Mouse (Mus musculus): ENCODE data around the gene Csrnp2. TPM values are rescaled to one million over a fixed set of nuclear protein-coding genes. Genes with fewer than 3 reads are reported as not detected.

The Csrnp2 gene
- polyA plus RNA-seq, 1 experiment from 2014 or later: 12.0 TPM

DNA sequence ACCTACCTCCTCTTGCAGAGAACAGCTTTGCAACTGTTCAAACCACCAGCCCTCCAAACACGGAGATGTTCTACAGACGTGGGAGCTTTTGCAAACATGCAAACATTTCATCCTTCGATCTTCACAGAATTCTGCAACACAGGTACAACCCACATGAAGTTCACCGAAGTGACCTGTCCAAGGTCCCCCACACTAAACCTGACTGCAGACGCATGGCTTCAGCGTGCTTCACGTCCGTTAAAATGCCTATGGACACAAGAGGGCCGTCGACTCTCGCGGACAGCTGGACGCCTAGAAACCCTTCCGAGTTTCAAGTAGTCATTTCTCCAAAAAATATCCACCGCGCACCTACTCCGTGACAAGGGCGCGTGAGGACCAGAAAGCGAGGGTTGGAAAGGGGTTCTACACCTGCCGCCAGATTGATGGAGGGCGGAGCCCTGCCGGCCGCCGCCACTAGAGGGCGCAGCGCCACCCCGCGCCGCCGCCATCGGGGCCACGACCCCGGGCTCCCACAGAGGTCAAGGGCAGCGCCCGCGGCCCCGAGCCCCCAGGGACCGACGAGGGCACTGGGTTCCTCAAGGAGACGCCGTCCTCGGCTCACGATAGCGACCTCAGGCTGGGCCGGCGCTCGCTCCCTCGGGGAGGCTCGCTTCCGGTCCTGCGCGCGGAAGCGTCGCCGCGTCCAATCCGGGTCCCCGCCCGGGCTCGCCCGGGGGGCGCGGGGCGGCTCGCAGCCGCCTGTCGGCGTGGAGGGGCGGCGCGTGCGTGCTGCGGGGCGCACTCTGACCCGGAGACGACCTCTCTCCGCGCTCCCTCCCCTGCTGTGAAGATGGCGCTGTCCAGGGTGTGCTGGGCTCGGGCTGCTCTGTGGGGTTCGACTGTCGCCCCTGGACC is 26.7 kb downstream of the Csrnp2 start, which contains the start of gene Letmd1:
Gene Letmd1 (plus strand): TSS at position 729 of the 894 bp plus-strand sequence.
- peak; percentile 91 for ATAC-seq (ENCODE audit: insufficient number of reproducible peaks, insufficient read depth, low FRiP score, low read depth)
- H3K9ac ChIP-seq (replicated peaks; ENCODE audit: low read depth, low read length): peak within 1 kb of the TSS; percentile 60
- no peaks in the 10 kb centered on the region for H3K9me3 ChIP-seq (ENCODE audit: control insufficient read depth, low read depth, low read length)
- H3K4me2 ChIP-seq (replicated peaks; ENCODE audit: low read depth, low read length): peak within 1 kb of the TSS; percentile 77
- H3K36me3 ChIP-seq (ENCODE audit: control insufficient read depth, insufficient read depth, low read length): peaks cover 4% of the 10 kb centered on the region; the same call in 1 of the 2 replicates
- H3K4me3 ChIP-seq (ENCODE audit: low read depth, low read length): peak within 1 kb of the TSS; percentile 77
- WGBS: 2% methylated on average over 82 of the region's 84 CpGs
- H3K4me1 ChIP-seq (ENCODE audit: control insufficient read depth, insufficient read depth, low read length): peaks cover 15% of the 10 kb centered on the region
- no peaks in the 10 kb centered on the region for H3K27me3 ChIP-seq (ENCODE audit: control insufficient read depth, insufficient read depth, low read length)
- peak within 1 kb of the TSS; percentile 39; the same call in 1 of the 2 replicates for H3K27ac ChIP-seq (ENCODE audit: low read length)

DNA sequence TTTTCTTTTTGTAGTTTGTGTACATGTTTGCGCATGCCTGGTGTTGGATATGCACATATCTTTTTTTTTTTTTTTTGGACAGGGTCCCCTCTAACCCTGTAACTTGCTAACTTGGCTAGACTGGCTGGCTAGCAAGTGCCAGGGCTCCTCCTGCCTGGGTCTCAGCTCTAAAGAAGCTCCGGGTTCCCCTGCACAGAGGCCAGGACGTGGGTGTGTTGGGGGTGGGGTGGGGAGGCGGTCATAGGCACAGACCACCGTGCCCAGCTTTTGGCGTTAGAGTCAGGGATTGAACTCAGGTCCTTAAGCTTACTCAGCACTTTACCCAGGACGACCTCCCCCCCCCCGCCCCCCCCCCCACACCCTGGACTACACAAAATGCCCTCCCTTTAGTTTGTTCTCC is 27.6 kb downstream of the Csrnp2 start:
- Histone ChIP-seq H3K4me1 (ENCODE audit: control insufficient read depth, insufficient read depth, low read length) (peaks cover 15% of the 10 kb centered on the region), H3K9me3 (ENCODE audit: control insufficient read depth, low read depth, low read length) (no peaks in the 10 kb centered on the region), H3K9ac (replicated peaks; ENCODE audit: low read depth, low read length) (no peak overlapping the region), H3K27ac (ENCODE audit: low read length) (no peak overlapping the region), H3K27me3 (ENCODE audit: control insufficient read depth, insufficient read depth, low read length) (no peaks in the 10 kb centered on the region), H3K4me3 (ENCODE audit: low read depth, low read length) (no peak overlapping the region; the same call in 1 of the 2 replicates), H3K36me3 (ENCODE audit: control insufficient read depth, insufficient read depth, low read length) (no peaks in the 10 kb centered on the region; the same call in 1 of the 2 replicates), H3K4me2 (replicated peaks; ENCODE audit: low read depth, low read length) (peak overlapping the region; percentile 77; the same call in 1 of the 2 replicates)
- ATAC-seq (ENCODE audit: insufficient number of reproducible peaks, insufficient read depth, low FRiP score, low read depth): no peak
- WGBS: 38% methylated on average over 8 of the region's 8 CpGs

DNA sequence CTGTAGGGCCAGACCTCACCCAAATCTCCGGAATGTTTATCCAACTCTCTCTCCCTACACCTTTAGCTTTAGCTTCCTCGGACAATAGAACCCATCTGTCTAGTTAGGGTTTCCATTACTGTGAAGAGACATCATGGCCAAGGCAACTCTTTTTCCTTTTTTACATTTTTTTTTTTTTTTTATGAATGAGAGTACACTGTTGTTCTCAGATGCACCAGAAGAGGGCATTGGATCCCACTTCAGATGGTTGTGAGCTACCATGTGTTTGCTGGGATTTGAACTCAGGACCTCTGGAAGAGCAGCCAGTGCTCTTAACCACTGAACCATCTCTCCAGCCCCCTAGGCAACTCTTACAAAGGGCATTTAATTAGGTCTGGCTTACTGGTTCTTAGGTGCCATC is 29.9 kb downstream of the Csrnp2 start:
- ATAC-seq (ENCODE audit: insufficient number of reproducible peaks, insufficient read depth, low FRiP score, low read depth): no peak
- Histone ChIP-seq H3K27me3 (ENCODE audit: control insufficient read depth, insufficient read depth, low read length) (no peaks in the 10 kb centered on the region), H3K4me3 (ENCODE audit: low read depth, low read length) (no peak overlapping the region), H3K36me3 (ENCODE audit: control insufficient read depth, insufficient read depth, low read length) (no peaks in the 10 kb centered on the region), H3K9me3 (ENCODE audit: control insufficient read depth, low read depth, low read length) (no peaks in the 10 kb centered on the region), H3K4me2 (replicated peaks; ENCODE audit: low read depth, low read length) (no peak overlapping the region), H3K27ac (ENCODE audit: low read length) (no peak overlapping the region), H3K4me1 (ENCODE audit: control insufficient read depth, insufficient read depth, low read length) (peaks cover 18% of the 10 kb centered on the region), H3K9ac (replicated peaks; ENCODE audit: low read depth, low read length) (no peak overlapping the region)
- WGBS: 64% methylated on average over 2 of the region's 2 CpGs

DNA sequence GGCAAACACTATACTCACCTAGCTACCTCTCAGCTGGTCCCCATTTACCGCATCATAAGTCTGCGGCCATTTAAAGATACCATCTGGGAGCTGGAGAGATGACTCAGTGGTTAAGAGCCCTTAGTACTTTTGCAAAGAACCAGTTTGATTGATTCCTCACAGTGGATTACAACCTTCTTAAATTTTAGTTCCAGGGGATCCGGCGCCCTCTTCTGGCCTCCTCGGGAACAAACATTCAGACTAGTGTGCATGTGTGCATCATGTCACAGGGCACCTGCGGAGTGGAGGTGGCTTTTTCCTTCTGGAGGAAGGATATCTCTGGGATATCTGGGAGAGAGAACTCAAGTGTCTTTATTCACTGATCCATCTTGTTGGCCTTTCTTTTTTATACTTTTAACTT is 31.6 kb downstream of the Csrnp2 start:
- H3K27ac ChIP-seq (ENCODE audit: low read length): no peak overlapping the region
- H3K4me2 ChIP-seq (replicated peaks; ENCODE audit: low read depth, low read length): no peak overlapping the region
- no peaks in the 10 kb centered on the region for H3K9me3 ChIP-seq (ENCODE audit: control insufficient read depth, low read depth, low read length)
- 23% methylated on average over 6 of the region's 6 CpGs for WGBS
- no peaks in the 10 kb centered on the region for H3K27me3 ChIP-seq (ENCODE audit: control insufficient read depth, insufficient read depth, low read length)
- no peak for ATAC-seq (ENCODE audit: insufficient number of reproducible peaks, insufficient read depth, low FRiP score, low read depth)
- H3K4me3 ChIP-seq (ENCODE audit: low read depth, low read length): no peak overlapping the region
- 0 out of 2 replicates have a peak, but pooled peaks cover 9% of the 10 kb centered on the region for H3K4me1 ChIP-seq (ENCODE audit: control insufficient read depth, insufficient read depth, low read length)
- H3K36me3 ChIP-seq (ENCODE audit: control insufficient read depth, insufficient read depth, low read length): no peaks in the 10 kb centered on the region
- no peak overlapping the region for H3K9ac ChIP-seq (replicated peaks; ENCODE audit: low read depth, low read length)

DNA sequence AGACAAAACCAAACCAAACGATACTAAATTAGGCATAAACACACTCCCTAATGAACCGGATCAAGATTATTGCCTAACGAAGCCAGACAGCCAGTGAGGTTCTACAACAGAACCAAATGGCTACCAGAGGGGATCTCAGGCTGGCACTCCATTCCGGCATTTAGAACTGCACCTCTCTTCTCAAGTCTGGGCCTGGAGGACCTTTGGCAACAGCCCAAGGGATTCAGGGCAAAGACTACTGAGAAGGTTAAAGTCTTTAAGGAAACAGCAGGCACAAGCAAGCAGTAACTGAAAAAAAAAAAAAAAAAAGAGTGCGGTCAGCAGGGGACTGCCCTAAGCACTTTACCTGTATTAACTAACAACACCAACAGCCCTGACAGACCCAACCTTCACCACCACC is 33.2 kb downstream of the Csrnp2 start:
- Histone ChIP-seq H3K27ac (ENCODE audit: low read length) (no peak overlapping the region), H3K9me3 (ENCODE audit: control insufficient read depth, low read depth, low read length) (no peaks in the 10 kb centered on the region), H3K27me3 (ENCODE audit: control insufficient read depth, insufficient read depth, low read length) (0 out of 2 replicates have a peak, but pooled peaks cover 3% of the 10 kb centered on the region), H3K4me2 (replicated peaks; ENCODE audit: low read depth, low read length) (no peak overlapping the region), H3K4me3 (ENCODE audit: low read depth, low read length) (no peak overlapping the region), H3K4me1 (ENCODE audit: control insufficient read depth, insufficient read depth, low read length) (0 out of 2 replicates have a peak, but pooled peaks cover 4% of the 10 kb centered on the region), H3K9ac (replicated peaks; ENCODE audit: low read depth, low read length) (no peak overlapping the region), H3K36me3 (ENCODE audit: control insufficient read depth, insufficient read depth, low read length) (no peaks in the 10 kb centered on the region)
- WGBS: 78% methylated on average over 5 of the region's 5 CpGs
- no peak for ATAC-seq (ENCODE audit: insufficient number of reproducible peaks, insufficient read depth, low FRiP score, low read depth)

DNA sequence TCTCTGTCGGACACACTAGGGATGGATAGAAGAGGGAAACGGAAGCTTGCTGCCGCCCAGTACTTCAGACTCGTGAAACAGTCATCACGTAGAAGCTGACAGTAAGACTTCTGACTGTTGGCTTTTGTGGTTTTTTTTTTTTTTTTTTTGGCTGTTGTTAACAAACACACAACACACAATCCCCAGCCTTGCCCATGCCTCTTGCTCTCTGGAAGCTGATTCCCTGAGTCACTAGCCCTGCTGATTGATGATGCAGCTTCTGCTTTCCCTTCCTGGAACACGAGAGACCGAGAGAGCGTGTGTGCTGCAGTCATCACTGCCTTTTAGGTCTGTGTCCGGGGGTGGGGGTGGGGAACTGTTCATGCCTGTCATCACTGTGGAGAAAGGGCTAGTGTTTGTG is 33.6 kb downstream of the Csrnp2 start:
- 71% methylated on average over 9 of the region's 9 CpGs for WGBS
- no peak overlapping the region for H3K4me3 ChIP-seq (ENCODE audit: low read depth, low read length)
- H3K27me3 ChIP-seq (ENCODE audit: control insufficient read depth, insufficient read depth, low read length): 0 out of 2 replicates have a peak, but pooled peaks cover 3% of the 10 kb centered on the region
- H3K9me3 ChIP-seq (ENCODE audit: control insufficient read depth, low read depth, low read length): no peaks in the 10 kb centered on the region
- ATAC-seq (ENCODE audit: insufficient number of reproducible peaks, insufficient read depth, low FRiP score, low read depth): no peak
- H3K4me2 ChIP-seq (replicated peaks; ENCODE audit: low read depth, low read length): no peak overlapping the region
- 0 out of 2 replicates have a peak, but pooled peaks cover 4% of the 10 kb centered on the region for H3K4me1 ChIP-seq (ENCODE audit: control insufficient read depth, insufficient read depth, low read length)
- no peak overlapping the region for H3K9ac ChIP-seq (replicated peaks; ENCODE audit: low read depth, low read length)
- no peak overlapping the region for H3K27ac ChIP-seq (ENCODE audit: low read length)
- no peaks in the 10 kb centered on the region for H3K36me3 ChIP-seq (ENCODE audit: control insufficient read depth, insufficient read depth, low read length)

DNA sequence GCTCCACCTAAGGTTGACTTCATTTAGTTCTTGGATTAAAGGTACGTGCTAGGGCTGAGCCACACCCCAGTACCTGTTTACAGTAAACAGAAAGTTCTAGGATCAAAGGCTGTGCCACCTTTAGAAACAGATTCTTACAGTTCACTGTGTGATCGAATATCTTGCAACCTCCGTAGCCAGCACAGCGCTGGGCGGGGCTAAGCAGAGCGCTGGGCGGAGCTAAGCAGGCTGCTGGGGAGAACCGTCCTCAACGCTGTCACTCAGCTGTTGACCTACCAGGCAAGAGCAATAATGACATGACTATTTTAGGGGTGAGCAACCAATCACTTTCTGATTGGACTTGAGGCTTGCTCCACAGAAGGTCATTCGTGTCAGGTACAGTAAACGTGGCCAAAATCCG is 34.3 kb downstream of the Csrnp2 start:
- 10% methylated on average over 12 of the region's 12 CpGs for WGBS
- no peaks in the 10 kb centered on the region for H3K36me3 ChIP-seq (ENCODE audit: control insufficient read depth, insufficient read depth, low read length)
- H3K4me2 ChIP-seq (replicated peaks; ENCODE audit: low read depth, low read length): peak overlapping the region; percentile 26; the same call in 1 of the 2 replicates
- ATAC-seq (ENCODE audit: insufficient number of reproducible peaks, insufficient read depth, low FRiP score, low read depth): no peak
- no peak overlapping the region for H3K9ac ChIP-seq (replicated peaks; ENCODE audit: low read depth, low read length)
- H3K4me1 ChIP-seq (ENCODE audit: control insufficient read depth, insufficient read depth, low read length): 0 out of 2 replicates have a peak, but pooled peaks cover 4% of the 10 kb centered on the region
- no peaks in the 10 kb centered on the region for H3K9me3 ChIP-seq (ENCODE audit: control insufficient read depth, low read depth, low read length)
- no peak overlapping the region for H3K27ac ChIP-seq (ENCODE audit: low read length)
- 0 out of 2 replicates have a peak, but pooled peaks cover 3% of the 10 kb centered on the region for H3K27me3 ChIP-seq (ENCODE audit: control insufficient read depth, insufficient read depth, low read length)
- H3K4me3 ChIP-seq (ENCODE audit: low read depth, low read length): no peak overlapping the region

DNA sequence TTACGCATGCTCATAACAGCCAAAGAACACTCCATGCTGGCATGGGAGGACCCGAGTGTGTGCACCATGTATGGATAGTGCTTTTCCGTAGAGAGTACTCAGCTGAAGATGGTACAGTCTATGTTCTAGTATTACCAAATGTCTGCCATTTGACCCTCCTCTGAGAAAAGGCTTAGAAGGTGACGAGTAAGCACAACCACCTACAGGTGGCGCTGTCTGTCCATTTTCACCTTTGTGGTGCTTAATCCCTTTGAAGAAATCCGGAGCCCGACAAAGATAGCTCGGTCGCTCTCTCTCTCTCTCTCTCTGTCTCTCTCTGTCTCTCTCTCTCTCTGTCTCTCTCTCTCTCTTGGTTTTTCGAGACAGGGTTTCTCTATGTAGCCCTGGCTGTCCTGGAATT is 37.2 kb downstream of the Csrnp2 start:
- no peak for ATAC-seq (ENCODE audit: insufficient number of reproducible peaks, insufficient read depth, low FRiP score, low read depth)
- no peak overlapping the region for H3K4me3 ChIP-seq (ENCODE audit: low read depth, low read length)
- H3K9me3 ChIP-seq (ENCODE audit: control insufficient read depth, low read depth, low read length): no peaks in the 10 kb centered on the region
- no peak overlapping the region for H3K4me2 ChIP-seq (replicated peaks; ENCODE audit: low read depth, low read length)
- H3K36me3 ChIP-seq (ENCODE audit: control insufficient read depth, insufficient read depth, low read length): no peaks in the 10 kb centered on the region
- WGBS: 47% methylated on average over 10 of the region's 10 CpGs
- H3K27ac ChIP-seq (ENCODE audit: low read length): no peak overlapping the region
- H3K4me1 ChIP-seq (ENCODE audit: control insufficient read depth, insufficient read depth, low read length): 0 out of 2 replicates have a peak, but pooled peaks cover 4% of the 10 kb centered on the region
- H3K27me3 ChIP-seq (ENCODE audit: control insufficient read depth, insufficient read depth, low read length): 0 out of 2 replicates have a peak, but pooled peaks cover 3% of the 10 kb centered on the region
- no peak overlapping the region for H3K9ac ChIP-seq (replicated peaks; ENCODE audit: low read depth, low read length)

Measured in stomach, embryonic 14.5 days (tissue).